Mouse (Mus musculus) C2C12 (cell line): Measurements from ENCODE around the gene Ids. TPM values are rescaled to one million over a fixed set of nuclear protein-coding genes. Genes with fewer than 3 reads are reported as not detected.

Experiments used
- H3K27me3 ChIP-seq: one replicate; pipeline ENCODE4 v1.6.1; 2011; ENCODE audit not compliant: control insufficient read depth, insufficient read depth, insufficient read length
- H3K36me3 ChIP-seq: one replicate; pipeline ENCODE4 v1.6.1; 2011; ENCODE audit not compliant: control insufficient read depth, insufficient read depth
- H3K4me3 ChIP-seq: one replicate; pipeline ENCODE4 v1.5.1; 2011; ENCODE audit warnings: mild to moderate bottlenecking, control low read depth; ENCODE audit not compliant: poor library complexity, insufficient read depth, severe bottlenecking
- H3K79me2 ChIP-seq: one replicate; pipeline ENCODE4 v1.6.1; 2011; ENCODE audit not compliant: control insufficient read depth, insufficient read depth
- H3K79me3 ChIP-seq: one replicate; pipeline ENCODE4 v1.6.1; 2011; ENCODE audit warnings: low read depth, control low read depth
- H3ac ChIP-seq: one replicate; pipeline ENCODE3; 2011; ENCODE audit warnings: low read depth; ENCODE audit not compliant: control insufficient read depth, insufficient read length
- CEBPB ChIP-seq: IDR thresholded peaks from one replicate; pipeline ENCODE4 v1.6.1; 2011; ENCODE audit warnings: low read depth, mild to moderate bottlenecking, control low read depth, moderate library complexity
- CTCF ChIP-seq: IDR thresholded peaks from one replicate; pipeline ENCODE4 v1.5.1; 2011; ENCODE audit not compliant: control insufficient read depth, insufficient read depth, insufficient read length
- FOSL1 ChIP-seq: IDR thresholded peaks from one replicate; pipeline ENCODE4 v1.8.0; 2011; ENCODE audit warnings: mild to moderate bottlenecking, low read length; ENCODE audit not compliant: poor library complexity, insufficient read depth, severe bottlenecking
- MAX ChIP-seq: IDR thresholded peaks from one replicate; pipeline ENCODE4 v1.6.1; 2011; ENCODE audit warnings: mild to moderate bottlenecking, control low read depth
- MYOD1 ChIP-seq: IDR thresholded peaks from one replicate; pipeline ENCODE4 v1.6.1; 2011; ENCODE audit warnings: low read depth; ENCODE audit not compliant: control insufficient read depth, insufficient read length
- MYOG ChIP-seq: IDR thresholded peaks from one replicate; pipeline ENCODE4 v1.6.1; 2011; ENCODE audit not compliant: control insufficient read depth, insufficient read length; ENCODE audit errors: extremely low read depth
- USF1 ChIP-seq: IDR thresholded peaks from one replicate; pipeline ENCODE4 v1.6.1; 2011; ENCODE audit warnings: low read depth, mild to moderate bottlenecking, control low read depth, moderate library complexity
- polyA plus RNA-seq: library from polyadenylated mRNA; unstranded; fragments of >200 nt; fragmentation: generic; extraction: Trizol; gene quantifications from one replicate; pipeline ENCODE4 v1.2.1, GENCODE M21; 2012; ENCODE audit warnings: missing spikeins

Gene Ids
- polyA plus RNA-seq, 1 experiment: 5.6 TPM

DNA sequence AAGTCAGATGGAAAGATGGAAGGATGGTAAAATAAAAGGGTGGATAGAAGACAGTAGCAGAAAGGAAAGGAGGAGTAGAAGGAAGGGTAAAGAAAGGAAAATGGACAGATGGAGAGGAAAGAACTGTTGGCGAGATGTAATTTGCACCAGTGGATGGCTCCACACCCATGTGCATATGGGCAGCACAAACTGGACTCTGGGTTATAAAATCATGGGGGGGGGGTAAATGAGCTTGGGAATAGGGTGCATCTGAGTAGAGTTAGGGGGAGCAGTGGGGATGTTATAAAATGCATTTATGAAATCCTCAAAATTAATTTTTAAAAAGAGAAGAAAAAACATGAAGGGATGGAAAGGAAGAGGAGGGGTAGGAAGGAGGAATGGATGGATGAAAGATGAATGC lies 682 bp downstream of the Ids start:
- H3K4me3 ChIP-seq: peak overlapping the region; percentile 21
- no peak for TF ChIP-seq USF1
- TF ChIP-seq FOSL1: no peak
- TF ChIP-seq MYOD1: no peak
- TF ChIP-seq CTCF: no peak
- TF ChIP-seq MAX: no peak
- TF ChIP-seq CEBPB: no peak
- TF ChIP-seq MYOG: no peak
- no peaks in the 10 kb centered on the region for H3K79me3 ChIP-seq
- H3K27me3 ChIP-seq: no peaks in the 10 kb centered on the region
- H3K79me2 ChIP-seq: no peaks in the 10 kb centered on the region
- H3ac ChIP-seq: no peak overlapping the region
- H3K36me3 ChIP-seq: peaks cover 3% of the 10 kb centered on the region

DNA sequence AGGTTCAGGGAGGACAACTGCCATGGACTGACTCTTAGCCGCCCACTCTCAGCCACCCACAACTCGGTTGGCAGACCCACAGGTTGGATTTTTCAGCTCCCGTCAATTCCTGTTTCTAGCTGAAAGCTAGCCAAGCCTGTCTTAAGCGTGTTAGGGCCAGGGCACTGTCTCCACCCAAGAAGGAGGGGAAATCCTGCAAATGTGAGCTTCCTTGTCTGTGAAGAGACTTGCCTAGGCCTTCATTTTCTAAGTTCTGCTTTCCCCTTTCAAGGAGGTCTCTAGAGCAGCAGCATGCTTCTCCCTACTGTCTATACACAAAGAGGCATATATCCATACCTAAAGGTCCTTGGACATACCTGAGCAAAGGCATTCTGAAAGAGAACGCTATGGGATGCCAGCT lies 1.4 kb downstream of the Ids start:
- H3K36me3 ChIP-seq: peaks cover 3% of the 10 kb centered on the region
- no peak overlapping the region for H3K4me3 ChIP-seq
- no peak overlapping the region for H3ac ChIP-seq
- H3K79me3 ChIP-seq: no peaks in the 10 kb centered on the region
- TF ChIP-seq FOSL1 (no peak), MYOD1 (no peak), CEBPB (no peak)
- no peaks in the 10 kb centered on the region for H3K79me2 ChIP-seq
- no peaks in the 10 kb centered on the region for H3K27me3 ChIP-seq

DNA sequence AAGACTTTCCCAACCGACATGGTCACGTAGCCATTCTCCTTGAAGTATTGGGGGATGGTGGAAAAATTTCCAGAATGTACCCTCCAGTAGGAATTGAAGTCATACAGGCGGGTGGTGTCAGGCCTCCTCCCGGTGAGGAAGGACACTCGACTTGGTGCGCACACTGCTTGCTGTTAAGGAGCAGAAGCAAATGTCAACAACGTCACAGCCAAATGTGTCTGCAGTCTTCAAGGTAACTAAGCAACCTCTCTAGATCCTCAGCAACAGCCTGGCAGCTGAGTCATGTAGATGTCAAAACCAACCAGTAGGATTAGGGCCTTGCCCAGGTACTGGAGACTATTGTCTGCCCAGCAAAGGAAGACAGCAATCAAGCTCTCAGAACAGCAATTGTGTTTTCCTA lies 1.9 kb downstream of the Ids start:
- no peak for TF ChIP-seq USF1
- no peak for TF ChIP-seq CEBPB
- no peak for TF ChIP-seq CTCF
- TF ChIP-seq MYOG: no peak
- no peak for TF ChIP-seq MYOD1
- no peak for TF ChIP-seq MAX
- peaks cover 3% of the 10 kb centered on the region for H3K36me3 ChIP-seq
- H3K79me3 ChIP-seq: no peaks in the 10 kb centered on the region
- H3ac ChIP-seq: no peak overlapping the region
- no peaks in the 10 kb centered on the region for H3K79me2 ChIP-seq
- H3K27me3 ChIP-seq: no peaks in the 10 kb centered on the region
- no peak overlapping the region for H3K4me3 ChIP-seq

DNA sequence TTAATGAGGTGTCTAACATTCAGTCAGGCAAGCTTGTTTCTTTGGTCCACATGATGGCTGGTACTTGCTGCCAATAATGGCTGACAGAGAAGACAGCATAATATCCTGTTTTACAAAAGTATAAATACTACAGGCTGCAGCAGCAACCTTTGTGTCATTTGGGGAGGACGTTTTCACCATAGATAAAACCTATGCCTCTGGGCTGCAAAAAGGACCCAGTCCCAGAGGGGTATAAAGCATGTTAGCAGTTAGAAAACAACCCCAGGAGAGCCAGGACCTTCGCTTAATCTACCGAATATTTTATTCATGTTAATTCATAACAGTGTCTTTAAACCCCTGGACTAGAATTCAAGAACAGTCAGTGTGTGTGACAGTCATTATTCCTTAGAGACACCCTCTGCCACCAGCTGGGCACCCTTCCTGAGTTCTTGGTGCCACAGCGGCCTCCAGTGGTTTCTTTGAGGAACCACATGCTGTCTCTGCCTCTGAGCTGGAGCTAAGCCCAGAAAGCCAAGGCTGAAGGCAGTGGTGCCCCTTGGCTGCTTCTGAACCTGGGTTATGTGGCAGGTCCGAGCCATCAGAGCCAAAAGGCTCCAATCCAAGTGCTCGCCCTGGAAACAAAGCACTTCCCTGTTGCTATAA lies 34.6 kb downstream of the Ids start:
- Histone ChIP-seq H3K79me3 (no peaks in the 10 kb centered on the region), H3K79me2 (no peaks in the 10 kb centered on the region), H3K4me3 (no peak overlapping the region), H3ac (no peak overlapping the region), H3K36me3 (no peaks in the 10 kb centered on the region), H3K27me3 (no peaks in the 10 kb centered on the region)
- TF ChIP-seq FOSL1 (no peak), MYOG (no peak), MAX (no peak), CEBPB (no peak), MYOD1 (no peak), CTCF (no peak), USF1 (no peak)

DNA sequence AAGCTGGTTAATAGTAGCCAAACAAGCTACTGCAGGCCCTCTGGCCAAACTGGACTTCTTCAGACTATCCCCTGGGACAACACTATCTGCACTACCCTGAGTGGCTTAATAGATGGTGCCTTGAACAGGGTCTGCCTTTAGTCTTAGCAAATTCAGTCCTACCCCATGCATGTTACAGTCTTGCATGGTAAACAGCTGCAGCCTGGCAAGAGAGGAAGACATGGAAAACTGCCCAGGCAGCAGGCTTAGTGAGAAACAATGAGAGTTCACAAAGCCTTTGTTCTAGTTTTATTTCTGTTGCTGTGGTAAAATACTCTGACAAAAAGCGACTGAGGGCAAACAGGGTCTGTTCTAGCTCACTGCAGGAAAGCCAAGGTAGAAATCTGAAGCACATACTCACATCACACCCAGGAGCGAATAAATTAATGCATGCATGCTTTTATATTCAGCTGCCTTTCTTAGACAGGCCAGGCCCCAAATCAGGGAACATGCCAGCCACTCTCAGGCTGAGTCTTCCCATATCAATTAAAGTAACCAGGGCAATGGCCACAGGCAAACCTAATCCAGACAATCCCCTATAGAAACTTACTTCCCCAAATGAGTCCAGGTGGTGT lies 36.2 kb downstream of the Ids start:
- no peaks in the 10 kb centered on the region for H3K79me3 ChIP-seq
- no peak for TF ChIP-seq MYOD1
- no peak for TF ChIP-seq CTCF
- no peak for TF ChIP-seq MYOG
- no peak for TF ChIP-seq USF1
- TF ChIP-seq MAX: no peak
- no peak for TF ChIP-seq CEBPB
- TF ChIP-seq FOSL1: no peak
- H3K36me3 ChIP-seq: no peaks in the 10 kb centered on the region
- no peaks in the 10 kb centered on the region for H3K27me3 ChIP-seq
- no peak overlapping the region for H3ac ChIP-seq
- H3K79me2 ChIP-seq: no peaks in the 10 kb centered on the region
- no peak overlapping the region for H3K4me3 ChIP-seq

DNA sequence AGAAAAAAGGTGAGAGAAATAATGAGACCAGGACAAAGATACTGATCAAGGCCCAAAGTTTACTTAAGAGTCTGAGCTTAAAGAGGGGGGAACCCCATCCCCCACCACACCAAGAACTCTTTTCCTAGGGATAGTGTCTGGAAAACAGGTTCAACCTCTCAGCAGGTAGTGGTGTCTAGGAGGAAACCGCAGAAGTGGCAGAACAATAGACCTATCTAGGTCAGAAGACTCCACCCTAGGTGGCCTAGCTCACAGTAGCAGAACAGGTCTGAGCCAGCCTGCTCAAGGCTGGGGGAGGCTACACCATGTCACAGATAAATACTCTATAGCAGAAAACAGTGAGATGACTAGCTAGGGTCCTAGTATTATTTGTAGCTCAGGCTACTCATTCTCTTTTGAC lies 37.2 kb downstream of the Ids start:
- Histone ChIP-seq H3K4me3 (no peak overlapping the region), H3K36me3 (no peaks in the 10 kb centered on the region), H3K79me2 (no peaks in the 10 kb centered on the region), H3K27me3 (no peaks in the 10 kb centered on the region), H3K79me3 (no peaks in the 10 kb centered on the region), H3ac (no peak overlapping the region)
- TF ChIP-seq FOSL1: no peak
- no peak for TF ChIP-seq MYOG
- no peak for TF ChIP-seq CEBPB
- no peak for TF ChIP-seq MAX
- no peak for TF ChIP-seq CTCF
- TF ChIP-seq MYOD1: no peak
- TF ChIP-seq USF1: no peak
